Mouse (Mus musculus) bone marrow, adult 2 months (tissue): ENCODE results near the gene Cfap45.

Experiments
- CTCF ChIP-seq: fragments of 200-500 bp; IDR thresholded peaks from 2 replicates; pipeline ENCODE4 v1.5.1; 2011; ENCODE audit warnings: low read length, control low read depth; ENCODE audit not compliant: control insufficient read depth, insufficient read depth
- POLR2A ChIP-seq: fragments of 200-500 bp; IDR thresholded peaks from 2 replicates; pipeline ENCODE4 v1.6.1; 2011; ENCODE audit warnings: low read depth, mild to moderate bottlenecking, control low read depth, low read length, borderline replicate concordance; ENCODE audit not compliant: control insufficient read depth

DNA sequence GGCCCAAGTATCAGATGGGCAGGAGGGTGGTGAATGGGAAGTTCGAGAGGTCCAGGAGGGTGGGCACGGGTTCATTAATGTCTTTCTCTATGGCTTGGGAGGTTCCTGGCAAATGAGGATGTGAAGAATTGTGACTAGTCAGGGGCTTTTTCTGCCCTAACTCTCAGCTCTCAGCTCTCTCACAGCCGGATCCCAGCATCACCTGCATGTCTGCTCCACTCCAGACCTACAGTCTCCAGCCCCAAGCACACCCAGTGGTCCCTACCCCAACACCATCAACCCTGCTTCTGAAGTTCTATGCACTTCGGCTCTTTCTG, 6.4 kb upstream of the Cfap45 start:
- TF ChIP-seq CTCF = no peak
- TF ChIP-seq POLR2A = no peak
